Mouse (Mus musculus) hindbrain, embryonic 12.5 days (tissue): Measurements from ENCODE around the gene Gpbp1l1. TPM values are rescaled to one million over a fixed set of nuclear protein-coding genes. Genes with fewer than 3 reads are reported as not detected.

Experiments
- ATAC-seq: fragments of 200-750 bp; cut with Nextera tagmentation; 2 replicates; pipeline ENCODE4 v1.8.0; 2017; ENCODE audit warnings: moderate TSS enrichment; ENCODE audit not compliant: low FRiP score
- H3K27ac ChIP-seq: fragments of 300-500 bp; sonication (generic); 2 replicates; pipeline ENCODE4 v1.5.1; 2016; ENCODE audit warnings: mild to moderate bottlenecking
- H3K27me3 ChIP-seq: fragments of 300-500 bp; sonication (generic); 2 replicates; pipeline ENCODE4 v1.6.1; 2016; ENCODE audit warnings: mild to moderate bottlenecking
- H3K36me3 ChIP-seq: fragments of 300-500 bp; sonication (generic); 2 replicates; pipeline ENCODE4 v1.6.1; 2016; ENCODE audit warnings: mild to moderate bottlenecking
- H3K4me1 ChIP-seq: fragments of 300-500 bp; sonication (generic); 2 replicates; pipeline ENCODE4 v1.6.1; 2016
- H3K4me2 ChIP-seq: fragments of 300-500 bp; sonication (generic); replicated peaks from 2 replicates; pipeline ENCODE4 v1.6.1; 2016; ENCODE audit warnings: mild to moderate bottlenecking
- H3K4me3 ChIP-seq: fragments of 300-500 bp; sonication (generic); 2 replicates; pipeline ENCODE4 v1.5.1; 2016; ENCODE audit warnings: mild to moderate bottlenecking
- H3K9ac ChIP-seq: fragments of 300-500 bp; sonication (generic); 2 replicates; pipeline ENCODE4 v1.6.1; 2016; ENCODE audit warnings: mild to moderate bottlenecking, moderate library complexity
- H3K9me3 ChIP-seq: fragments of 300-500 bp; sonication (generic); replicated peaks from 2 replicates; pipeline ENCODE4 v1.6.1; 2016; ENCODE audit warnings: mild to moderate bottlenecking
- WGBS: fragments of 180-500 bp; shearing (Covaris S2); methylation state at CpG from one replicate; pipeline ENCODE4 v1.1.7; 2016; 5-methylcytosine and 5-hydroxymethylcytosine counted together
- polyA plus RNA-seq: library from polyadenylated mRNA; unstranded; fragments of >200 nt; fragmentation: Nextera tagmentation; extraction: Ambion mirVana; gene quantifications from 2 replicates; pipeline ENCODE4 v1.2.1, GENCODE M21; 2016

Gene Gpbp1l1
- polyA plus RNA-seq, 1 experiment from 2014 or later = 25.4 TPM

DNA sequence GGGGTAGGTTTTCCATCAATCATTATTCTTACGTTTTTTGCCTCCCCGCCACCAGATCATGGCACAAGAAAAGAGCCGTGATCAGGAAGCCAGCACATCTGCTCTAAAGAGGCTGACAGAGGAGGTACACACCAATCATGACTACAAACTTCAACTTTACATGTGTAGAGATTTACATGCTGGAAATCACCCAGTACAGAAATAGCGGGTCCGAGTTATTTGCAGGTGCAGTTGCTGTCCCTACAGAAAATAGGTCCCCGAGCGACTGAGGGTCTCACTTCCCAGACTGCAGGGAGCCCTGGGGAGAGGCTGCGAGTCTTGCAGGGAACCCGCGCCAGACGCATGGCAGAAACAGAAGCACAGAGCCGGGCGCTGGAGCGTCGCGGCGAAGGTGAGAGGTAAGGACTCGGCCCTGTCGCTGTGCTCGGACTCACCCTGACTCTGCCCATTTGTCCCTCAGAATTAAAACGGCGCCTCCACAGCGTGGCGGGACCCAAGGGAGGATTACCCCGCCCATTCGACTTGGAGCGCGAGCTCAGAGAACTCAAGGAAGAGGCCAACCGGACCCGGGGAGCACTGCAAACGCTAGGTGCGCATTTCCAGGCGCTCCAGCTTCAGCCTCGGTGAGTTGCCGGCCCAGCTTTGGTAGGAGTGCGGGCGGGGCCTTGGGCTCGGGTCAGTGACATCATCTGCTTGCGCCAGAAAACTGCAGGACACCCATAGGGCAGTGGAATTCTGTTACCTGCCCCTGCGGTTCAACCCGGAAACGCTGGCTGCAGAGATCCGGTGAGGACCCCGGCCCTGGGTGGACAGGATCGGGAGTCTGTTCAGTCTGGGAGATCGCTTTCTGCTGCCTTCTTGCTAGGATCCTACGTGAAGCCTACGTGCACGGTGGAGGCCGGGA is 39.8 kb downstream of the Gpbp1l1 start:
- Histone ChIP-seq H3K9me3 (no peaks in the 10 kb centered on the region), H3K9ac (peak overlapping the region; percentile 74), H3K4me3 (peak overlapping the region; percentile 59), H3K36me3 (peaks cover 45% of the 10 kb centered on the region), H3K27me3 (no peaks in the 10 kb centered on the region), H3K4me2 (peak overlapping the region; percentile 86), H3K27ac (peak overlapping the region; percentile 80), H3K4me1 (peaks cover 22% of the 10 kb centered on the region)
- peak; percentile 94 for ATAC-seq
- under 1% methylated on average over 50 of the region's 50 CpGs for WGBS

- Histone ChIP-seq H3K4me1 (no peaks in the 10 kb centered on the region), H3K4me3 (no peak overlapping the region), H3K27me3 (no peaks in the 10 kb centered on the region), H3K9ac (no peak overlapping the region), H3K9me3 (no peaks in the 10 kb centered on the region), H3K36me3 (peaks cover 67% of the 10 kb centered on the region), H3K4me2 (no peak overlapping the region), H3K27ac (no peak overlapping the region)
- 97% methylated on average over 2 of the region's 2 CpGs for WGBS
- no peak for ATAC-seq
These were observed 55.2 kb downstream of the Gpbp1l1 start for GRCm38 (mm10) chr4:116612621-116613020.

DNA sequence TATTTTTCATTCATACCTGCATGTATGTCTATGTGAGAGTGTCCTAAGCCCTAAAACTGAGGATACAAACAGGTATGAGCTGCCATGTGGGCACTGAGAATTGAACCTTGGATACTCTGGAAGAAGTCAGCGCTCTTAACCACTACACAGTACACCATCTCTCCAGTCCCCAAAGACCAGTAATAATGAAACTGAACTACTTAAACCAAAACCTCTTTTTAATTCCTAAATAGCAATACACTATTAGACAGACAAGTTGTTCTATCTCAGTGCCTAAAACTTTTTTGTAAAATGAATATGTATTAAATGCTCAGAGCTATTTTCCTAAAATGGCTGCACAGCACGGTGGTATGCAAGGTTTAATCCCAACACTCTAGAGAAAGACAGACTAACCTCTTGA is 57.8 kb downstream of the Gpbp1l1 start:
- Histone ChIP-seq H3K36me3 (peaks cover 68% of the 10 kb centered on the region), H3K9ac (no peak overlapping the region), H3K4me2 (no peak overlapping the region), H3K27ac (no peak overlapping the region), H3K9me3 (no peaks in the 10 kb centered on the region), H3K4me3 (no peak overlapping the region), H3K4me1 (no peaks in the 10 kb centered on the region), H3K27me3 (no peaks in the 10 kb centered on the region)
- no peak for ATAC-seq
- 96% methylated on average over 2 of the region's 2 CpGs for WGBS

DNA sequence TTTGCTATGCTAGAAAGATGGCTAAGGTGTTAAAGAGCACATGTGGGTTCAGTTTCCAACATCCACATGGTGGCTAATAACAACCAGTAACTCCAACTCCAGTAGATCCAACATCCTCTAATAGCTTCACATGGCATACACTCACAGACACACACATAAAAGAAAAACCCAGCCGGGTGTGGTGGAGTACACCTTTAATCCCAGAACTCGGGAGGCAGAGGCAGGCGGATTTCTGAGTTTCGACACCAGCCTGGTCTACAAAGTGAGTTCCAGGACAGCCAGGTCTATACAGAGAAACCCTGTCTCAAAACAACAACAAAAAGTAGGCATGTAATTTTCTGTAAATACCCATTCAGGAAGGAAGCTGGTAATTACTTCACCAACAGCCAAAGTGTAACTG is 67.4 kb downstream of the Gpbp1l1 start:
- no peak overlapping the region for H3K4me3 ChIP-seq
- H3K27ac ChIP-seq = no peak overlapping the region
- 95% methylated on average over 4 of the region's 4 CpGs for WGBS
- peak overlapping the region; percentile 11; the same call in 1 of the 2 replicates for H3K4me2 ChIP-seq
- no peaks in the 10 kb centered on the region for H3K9me3 ChIP-seq
- no peaks in the 10 kb centered on the region for H3K27me3 ChIP-seq
- H3K9ac ChIP-seq = no peak overlapping the region
- peaks cover 20% of the 10 kb centered on the region for H3K36me3 ChIP-seq
- ATAC-seq = no peak
- H3K4me1 ChIP-seq = peaks cover 15% of the 10 kb centered on the region

DNA sequence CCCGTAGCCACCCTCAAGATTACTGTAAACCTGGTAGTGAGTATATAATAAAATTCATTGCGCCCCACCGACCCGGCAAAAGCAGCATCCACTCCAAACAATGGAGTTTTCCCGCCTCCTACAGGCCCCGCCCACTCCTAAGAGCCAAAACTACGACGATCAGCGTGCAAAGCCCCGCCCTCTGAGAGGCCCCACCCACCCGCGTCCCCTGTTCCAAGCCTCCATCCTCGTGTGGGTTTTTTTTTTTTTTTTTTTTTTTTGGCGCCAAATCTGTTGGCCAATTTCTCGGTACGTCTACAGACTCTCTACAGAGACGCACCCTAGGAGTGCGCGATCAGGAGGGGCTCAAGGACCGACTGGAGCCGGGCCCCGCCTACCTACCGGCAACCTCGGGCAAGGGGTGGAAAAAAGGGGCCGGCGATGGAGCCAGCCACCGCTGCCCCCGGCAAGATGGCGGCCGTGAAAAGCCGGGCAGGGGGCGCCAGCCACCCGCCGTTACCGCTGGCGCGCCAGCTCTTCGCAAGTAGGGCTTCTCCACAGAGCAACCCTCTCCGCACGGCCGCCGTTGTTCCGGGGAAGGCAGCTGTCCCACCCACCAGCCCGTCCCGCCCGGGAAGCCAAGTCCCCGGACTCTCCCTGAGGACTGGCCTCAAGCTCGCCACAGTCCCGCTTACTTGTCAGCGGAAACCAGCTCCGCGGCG is 69.3 kb downstream of the Gpbp1l1 start:
- WGBS = under 1% methylated on average over 46 of the region's 53 CpGs
- peak; percentile 81 for ATAC-seq

DNA sequence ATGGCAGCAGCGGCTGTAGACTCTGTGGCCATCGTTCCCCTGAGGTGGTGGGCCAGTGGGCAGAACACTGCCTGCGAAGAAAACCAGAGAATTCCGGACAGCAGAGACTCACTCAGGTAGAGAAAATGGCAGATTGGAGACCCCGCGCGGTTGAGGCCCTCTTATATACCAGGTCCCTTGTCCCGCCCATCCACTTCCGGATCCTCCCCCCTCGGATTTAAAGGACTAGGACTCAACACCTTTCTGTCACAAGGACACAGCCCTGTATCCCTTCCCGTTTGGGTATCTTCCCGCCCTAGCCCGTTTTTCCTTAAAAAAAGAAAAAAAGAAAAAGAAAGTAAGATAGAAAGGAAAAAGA is 69.9 kb downstream of the Gpbp1l1 start:
- H3K27me3 ChIP-seq = no peaks in the 10 kb centered on the region
- H3K9me3 ChIP-seq = no peaks in the 10 kb centered on the region
- H3K4me1 ChIP-seq = peaks cover 15% of the 10 kb centered on the region
- H3K4me2 ChIP-seq = peak overlapping the region; percentile 67
- H3K27ac ChIP-seq = peak overlapping the region; percentile 94
- H3K4me3 ChIP-seq = peak overlapping the region; percentile 88
- peak; percentile 96 for ATAC-seq
- peaks cover 10% of the 10 kb centered on the region; the same call in 1 of the 2 replicates for H3K36me3 ChIP-seq
- peak overlapping the region; percentile 85 for H3K9ac ChIP-seq
- 0% methylated on average over 13 of the region's 13 CpGs for WGBS

More for the DNA sequence above, 69.3 kb downstream of the Gpbp1l1 start:
- Histone ChIP-seq H3K4me3 (peak overlapping the region; percentile 88), H3K27me3 (no peaks in the 10 kb centered on the region), H3K9me3 (no peaks in the 10 kb centered on the region), H3K4me1 (peaks cover 15% of the 10 kb centered on the region), H3K9ac (peak overlapping the region; percentile 85), H3K4me2 (peak overlapping the region; percentile 67), H3K27ac (peak overlapping the region; percentile 94), H3K36me3 (peaks cover 6% of the 10 kb centered on the region)

GRCm38 (mm10) chr4:116627722-116628662 is 70.5 kb downstream of the Gpbp1l1 start, which contains the start of gene Nasp:
TSS of gene Nasp (minus strand) at chr4:116627941.
- 7% methylated on average over 23 of the region's 23 CpGs for WGBS
- Histone ChIP-seq H3K27ac (peak within 1 kb of the TSS; percentile 94), H3K36me3 (peaks cover 10% of the 10 kb centered on the region; the same call in 1 of the 2 replicates), H3K9ac (peak within 1 kb of the TSS; percentile 85), H3K4me2 (peak within 1 kb of the TSS; percentile 67), H3K4me1 (peaks cover 15% of the 10 kb centered on the region), H3K27me3 (no peaks in the 10 kb centered on the region), H3K9me3 (no peaks in the 10 kb centered on the region), H3K4me3 (peak within 1 kb of the TSS; percentile 88)
- peak; percentile 92 for ATAC-seq

- Histone ChIP-seq H3K4me3 (no peak overlapping the region), H3K27ac (no peak overlapping the region), H3K4me1 (no peaks in the 10 kb centered on the region), H3K4me2 (no peak overlapping the region), H3K9ac (no peak overlapping the region), H3K36me3 (peaks cover 64% of the 10 kb centered on the region), H3K27me3 (no peaks in the 10 kb centered on the region), H3K9me3 (no peaks in the 10 kb centered on the region)
- 90% methylated on average over 1 of the region's 1 CpGs for WGBS
- ATAC-seq = no peak
These were observed 77.7 kb downstream of the Gpbp1l1 start for GRCm38 (mm10) chr4:116635197-116635596.

DNA sequence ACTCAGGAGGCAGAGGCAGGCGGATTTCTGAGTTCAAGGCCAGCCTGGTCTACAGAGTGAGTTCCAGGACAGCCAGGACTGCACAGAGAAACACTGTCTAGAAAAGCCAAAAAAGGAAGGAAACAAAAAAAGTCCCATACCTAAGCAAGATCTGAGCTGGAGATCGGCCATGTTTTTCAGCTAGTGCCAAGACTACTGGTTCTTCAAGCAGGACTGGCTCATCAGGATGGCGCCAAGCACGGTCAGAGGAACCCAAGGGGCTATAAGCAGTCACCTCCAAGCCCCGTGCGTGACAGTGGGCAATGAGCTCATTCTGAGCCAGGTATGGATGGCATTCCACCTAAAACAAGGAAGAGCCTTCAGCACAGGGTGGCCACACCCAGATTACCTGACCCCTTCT is 81.4 kb downstream of the Gpbp1l1 start:
- Histone ChIP-seq H3K9me3 (no peaks in the 10 kb centered on the region), H3K4me1 (no peaks in the 10 kb centered on the region), H3K4me3 (no peak overlapping the region), H3K36me3 (peaks cover 87% of the 10 kb centered on the region), H3K27ac (no peak overlapping the region), H3K4me2 (no peak overlapping the region), H3K27me3 (no peaks in the 10 kb centered on the region), H3K9ac (no peak overlapping the region)
- ATAC-seq = no peak
- WGBS = 95% methylated on average over 6 of the region's 6 CpGs

DNA sequence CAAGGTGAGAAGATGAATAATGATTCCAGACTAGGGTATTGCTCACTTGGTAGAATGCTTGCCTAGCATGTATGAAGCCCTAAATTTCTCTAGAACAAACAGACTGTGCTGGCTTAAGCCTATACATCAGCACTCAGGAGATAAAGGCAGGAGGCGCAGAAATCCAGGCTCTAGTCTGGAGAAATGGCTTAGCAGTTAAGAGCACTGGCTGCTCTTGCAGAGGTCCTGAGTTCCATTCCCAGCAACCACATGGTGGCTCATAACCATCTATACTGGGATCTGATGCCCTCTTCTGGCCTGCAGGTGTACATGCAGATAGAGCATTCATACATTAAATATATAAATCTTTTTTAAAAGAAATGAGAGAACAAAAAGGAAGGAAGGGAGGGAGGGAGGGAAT is 84.6 kb downstream of the Gpbp1l1 start:
- no peak overlapping the region for H3K4me2 ChIP-seq
- H3K4me3 ChIP-seq = no peak overlapping the region
- no peaks in the 10 kb centered on the region for H3K9me3 ChIP-seq
- H3K36me3 ChIP-seq = peaks cover 68% of the 10 kb centered on the region
- no peaks in the 10 kb centered on the region for H3K27me3 ChIP-seq
- H3K4me1 ChIP-seq = peaks cover 7% of the 10 kb centered on the region; the same call in 1 of the 2 replicates
- no peak overlapping the region for H3K27ac ChIP-seq
- 100% methylated on average over 1 of the region's 1 CpGs for WGBS
- no peak for ATAC-seq
- no peak overlapping the region for H3K9ac ChIP-seq
